Mouse (Mus musculus): ENCODE measurements around the gene Rev3l.

The Rev3l gene

DNA sequence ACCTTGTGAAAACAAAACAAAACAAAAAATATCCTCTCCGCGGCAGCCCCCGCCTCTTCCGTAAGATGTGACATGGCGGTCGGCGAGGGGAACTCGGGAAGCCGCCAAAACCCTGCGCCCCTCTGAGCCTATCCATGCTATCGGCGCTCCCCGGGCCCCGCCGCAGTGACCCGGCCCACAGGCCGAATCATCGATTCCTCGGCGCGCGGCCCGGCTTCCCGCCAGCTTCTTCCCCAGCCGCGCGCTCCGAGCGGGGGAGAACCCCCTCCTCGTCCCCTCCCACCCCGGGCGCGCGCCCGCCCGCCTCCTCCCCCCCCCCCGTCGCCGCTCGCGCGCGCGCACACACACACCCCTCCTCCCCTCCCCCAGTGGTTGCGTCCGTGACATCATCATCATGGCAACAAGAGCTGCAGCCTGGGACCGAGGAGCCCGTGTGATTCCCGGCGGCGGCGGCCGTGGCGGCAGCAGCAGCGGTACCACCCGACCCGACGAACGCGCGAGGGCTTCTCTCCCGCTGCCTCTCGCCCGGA, at the start of gene Rev3l:
Rev3l (plus strand) TSS at position 383 of the 530 bp plus-strand sequence.
- POLR2A ChIA-PET, result interaction anchor here (0.6 to 4.2 kb wide), 114 partner anchors 8 to 1949 kb away, joined by 3 to 92 read pairs (median 4); partner anchors contain the start of genes Gtf3c6 (in 2 of the 4), Mfsd4b3 (in 2 of the 4), Cd164 (in 1 of the 4) and Fyn (in 1 of the 4)
- CTCF ChIA-PET, result interaction anchor here in 2 of 4 experiments (0.7 to 1.2 kb wide), 3 partner anchors 14 to 562 kb away, joined by 3 read pairs; no protein-coding TSS in a partner anchor

DNA sequence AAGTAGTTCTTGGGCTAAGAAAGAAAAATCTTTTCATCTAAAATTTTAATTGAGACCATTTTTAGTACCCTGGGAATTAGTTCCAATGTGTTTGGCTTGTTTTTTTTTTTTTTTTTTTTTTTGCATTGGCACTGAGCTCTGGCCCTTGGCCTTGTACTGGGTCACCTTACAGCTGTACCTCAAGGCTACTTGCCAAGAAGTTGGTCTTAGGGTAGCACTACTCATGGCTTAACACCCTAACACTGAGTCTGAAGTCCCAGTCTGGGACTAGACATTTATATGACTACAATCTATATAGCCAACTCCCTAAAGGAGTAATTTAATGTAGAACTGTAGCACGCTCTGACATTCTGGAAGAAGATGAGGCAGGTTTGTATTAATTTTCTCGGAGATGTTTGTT, 49.4 kb upstream of the Rev3l start:
- ChIA-PET POLR2A (interaction anchor here in 2 of 4 experiments (0.6 to 2.6 kb wide), 5 partner anchors 8 to 721 kb away, joined by 3 to 9 read pairs (median 3); no protein-coding TSS in a partner anchor), CTCF (interaction anchor here in 1 of 4 experiments (1.2 kb wide), 1 partner anchor 24 kb away, joined by 3 read pairs; no protein-coding TSS in a partner anchor)

DNA sequence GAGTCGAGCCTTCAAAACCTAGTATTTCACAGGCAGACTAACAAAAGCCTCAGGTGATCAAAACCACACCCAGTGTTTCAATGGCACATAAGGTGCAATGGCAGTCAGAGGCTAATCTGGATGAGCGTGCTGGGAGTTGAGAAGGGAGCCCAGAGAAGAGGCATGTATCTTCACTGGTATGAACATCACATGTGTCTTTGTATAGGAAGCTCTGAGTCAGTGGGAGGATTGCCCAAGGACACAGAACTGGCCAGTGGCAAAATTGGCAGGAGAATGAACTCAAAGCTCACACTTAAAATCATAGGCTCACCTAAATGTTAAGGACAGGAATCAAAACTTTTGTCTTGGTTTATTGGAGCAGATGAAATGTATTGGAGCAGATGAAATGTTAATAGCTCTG, 48.4 kb upstream of the Rev3l start:
- CTCF ChIA-PET, result interaction anchor here in 1 of 4 experiments (1.2 kb wide), 1 partner anchor 25 kb away, joined by 3 read pairs; no protein-coding TSS in a partner anchor
- POLR2A ChIA-PET, result interaction anchor here in 2 of 4 experiments (0.5 to 2.6 kb wide), 6 partner anchors 9 to 426 kb away, joined by 3 to 9 read pairs (median 6); no protein-coding TSS in a partner anchor

DNA sequence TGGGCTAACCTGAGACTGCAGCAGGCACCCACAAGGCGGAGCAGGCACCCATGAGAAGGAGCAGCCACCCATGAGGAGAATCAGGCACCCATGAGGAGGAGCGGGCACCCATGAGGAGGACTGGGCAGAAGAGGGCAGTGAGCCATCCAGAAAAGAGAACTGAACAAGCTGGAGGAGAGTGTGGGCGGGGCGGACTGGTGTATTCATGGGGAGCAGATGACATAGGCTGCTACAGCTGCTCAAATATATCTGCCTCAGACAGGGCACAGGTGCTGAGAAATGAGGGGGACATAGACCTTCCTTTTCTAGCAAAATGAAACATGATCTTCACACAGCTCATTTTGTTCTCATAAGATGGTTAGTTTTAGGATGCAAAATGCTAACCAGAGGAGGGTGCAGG, 45.1 kb upstream of the Rev3l start:
- CTCF ChIA-PET, result interaction anchor here in 1 of 4 experiments (1.1 kb wide), 1 partner anchor 131 kb away, joined by 3 read pairs; no protein-coding TSS in a partner anchor

DNA sequence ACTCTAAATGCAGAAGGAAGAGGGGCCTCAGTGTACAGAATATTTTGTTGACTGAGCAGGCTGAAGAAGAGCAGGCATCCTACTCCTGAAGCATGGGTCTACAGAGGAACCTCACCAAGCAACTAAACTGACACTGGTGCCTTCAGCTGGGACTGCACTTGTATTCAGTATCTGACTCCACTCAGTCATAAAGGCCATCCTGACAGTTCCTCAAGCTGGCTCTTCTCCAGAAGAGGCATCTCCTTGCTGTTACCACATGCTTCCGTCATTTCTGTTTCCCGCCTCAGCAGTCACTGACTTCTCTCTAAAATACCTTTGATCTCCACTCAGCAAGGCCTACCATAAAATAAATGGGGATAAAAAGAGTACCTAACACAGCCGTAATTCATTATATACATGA, 44.1 kb upstream of the Rev3l start:
- POLR2A ChIA-PET, result interaction anchor here in 1 of 4 experiments (2.1 kb wide), 1 partner anchor 43 kb away, joined by 8 read pairs; no protein-coding TSS in a partner anchor
- CTCF ChIA-PET, result no interaction called here

More for the DNA sequence above, 45.1 kb upstream of the Rev3l start:
- POLR2A ChIA-PET, result interaction anchor here in 2 of 4 experiments (0.6 to 2.1 kb wide), 5 partner anchors 13 to 447 kb away, joined by 3 to 8 read pairs (median 4); partner anchors contain the start of gene Rev3l (in 1 of the 2)

DNA sequence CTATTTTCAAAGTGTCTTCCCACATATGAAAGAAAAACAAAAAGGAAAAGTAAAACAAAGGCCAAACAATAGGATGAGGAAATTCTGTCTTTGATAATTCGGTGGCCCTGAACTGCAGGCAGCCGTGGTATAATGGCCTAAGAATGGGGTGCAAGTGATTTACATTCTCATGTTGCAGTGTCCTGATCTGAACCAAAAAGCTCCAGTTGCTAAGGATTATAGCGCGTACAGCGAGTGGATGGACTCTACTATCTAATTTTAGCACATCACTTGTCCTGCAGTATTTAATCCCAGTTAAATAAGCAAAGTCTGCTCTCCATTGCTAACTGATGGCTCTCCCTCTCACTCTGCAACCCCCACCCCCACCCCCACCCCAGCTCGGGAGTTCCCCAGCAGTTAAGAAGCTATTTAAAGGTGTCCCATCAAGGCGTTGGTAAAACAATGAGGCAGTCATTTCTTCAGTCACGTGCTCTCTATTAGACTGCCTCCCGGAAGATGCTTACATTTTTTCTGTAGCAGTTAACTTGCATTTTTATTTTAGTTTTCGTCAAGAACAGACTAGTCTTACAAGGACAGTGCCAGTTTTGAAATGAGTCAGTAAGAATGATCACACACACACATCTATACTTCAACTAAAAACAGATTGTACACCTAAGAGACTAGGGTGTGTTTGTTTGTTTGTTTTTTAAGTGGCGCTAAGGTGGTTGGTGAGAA, 40.4 kb upstream of the Rev3l start:
- POLR2A ChIA-PET, result interaction anchor here in 2 of 4 experiments (0.6 to 1.5 kb wide), 4 partner anchors 27 to 79 kb away, joined by 3 read pairs; partner anchors contain the start of gene Traf3ip2 (in 1 of the 2)
- CTCF ChIA-PET, result interaction anchor here in 2 of 4 experiments (0.5 to 0.7 kb wide), 3 partner anchors 17 to 525 kb away, joined by 3 read pairs; no protein-coding TSS in a partner anchor

DNA sequence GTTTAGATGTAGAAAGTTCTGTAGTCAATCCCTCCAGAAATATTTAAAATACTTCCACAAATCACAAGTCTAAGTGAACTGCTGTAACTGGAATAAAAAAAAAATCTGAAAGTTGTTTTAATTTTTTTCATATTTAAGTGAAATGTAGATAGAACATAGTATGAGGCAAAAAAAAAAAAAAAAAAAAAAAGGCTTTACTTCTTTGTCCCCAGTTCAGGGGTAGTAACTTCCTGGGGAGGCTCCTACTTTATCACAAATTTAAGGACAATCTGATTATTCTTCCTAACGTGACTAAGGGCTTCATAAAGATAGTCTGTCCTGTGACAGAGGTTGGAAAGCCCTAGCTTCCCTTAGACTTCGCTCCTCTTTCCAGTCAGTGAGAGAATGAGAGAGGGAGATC, 39.8 kb upstream of the Rev3l start:
- POLR2A ChIA-PET, result interaction anchor here in 1 of 4 experiments (0.6 to 2.4 kb wide), 2 partner anchors 39 to 297 kb away, joined by 3 to 13 read pairs; partner anchors contain the start of gene Rev3l
- CTCF ChIA-PET, result interaction anchor here in 2 of 4 experiments (0.5 to 0.7 kb wide), 3 partner anchors 16 to 524 kb away, joined by 3 read pairs; no protein-coding TSS in a partner anchor

DNA sequence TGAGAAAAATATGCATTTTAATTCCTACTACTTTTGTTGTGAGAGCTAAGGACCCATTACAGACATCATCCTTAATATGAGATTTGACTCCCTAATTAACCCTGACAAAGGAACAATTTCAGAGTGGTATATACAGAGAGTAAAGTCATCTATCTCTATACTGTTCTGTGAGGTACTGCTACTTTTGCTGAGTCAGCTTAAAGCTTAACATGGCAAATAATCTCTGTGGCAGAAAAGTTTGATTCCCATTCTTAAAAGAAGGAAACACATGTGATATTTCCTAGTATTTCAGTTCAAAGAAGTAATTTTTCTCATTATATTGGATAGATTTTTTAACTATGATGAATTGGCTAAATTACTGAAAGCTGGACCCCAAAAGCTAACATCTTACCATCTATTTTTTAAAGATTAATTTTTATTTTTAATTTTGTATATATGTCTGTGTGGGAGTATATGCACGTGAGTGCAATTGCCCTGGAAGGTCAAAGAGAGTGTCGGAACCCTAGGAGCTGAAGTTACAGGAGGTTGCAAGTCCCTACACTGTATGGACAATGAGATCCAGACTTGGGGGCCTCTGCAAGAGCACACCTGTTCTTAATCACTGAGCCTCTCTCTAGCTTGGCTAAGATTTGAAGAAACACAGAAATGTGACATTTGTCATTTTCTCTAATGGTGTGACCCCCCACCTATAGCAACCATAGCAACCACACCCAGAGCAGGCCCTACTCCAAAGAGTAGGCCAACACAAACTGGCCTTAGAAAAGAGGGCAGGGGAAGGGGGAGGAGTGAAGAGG, 24.0 kb upstream of the Rev3l start:
- ChIA-PET CTCF (interaction anchor here in 1 of 4 experiments (0.6 kb wide), 1 partner anchor 16 kb away, joined by 3 read pairs; no protein-coding TSS in a partner anchor), POLR2A (interaction anchor here in 2 of 4 experiments (0.5 to 1.5 kb wide), 3 partner anchors 14 to 75 kb away, joined by 3 read pairs; no protein-coding TSS in a partner anchor)

DNA sequence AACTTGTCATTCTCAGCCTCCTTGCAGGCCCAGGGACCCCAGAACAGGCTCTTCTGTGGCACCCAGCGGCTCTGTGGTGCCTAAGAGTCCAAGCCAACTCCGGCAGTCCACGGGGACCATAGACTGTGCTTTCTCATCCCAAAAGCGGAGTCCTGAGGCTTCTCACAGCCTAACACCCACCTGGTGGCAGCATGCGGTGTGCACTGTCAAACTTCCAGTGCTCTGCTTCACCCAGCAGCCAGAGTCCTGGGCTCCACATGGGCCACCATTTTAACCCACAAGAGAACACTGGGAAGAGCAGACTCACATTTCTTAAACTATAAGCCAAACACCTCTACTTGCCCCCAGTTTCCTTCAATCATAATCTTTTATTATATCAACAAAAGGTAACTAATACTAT, 15.0 kb upstream of the Rev3l start:
- CTCF ChIA-PET, result no interaction called here
- POLR2A ChIA-PET, result interaction anchor here in 2 of 4 experiments (1.0 to 10.0 kb wide), 3 partner anchors 14 to 20 kb away, joined by 3 to 92 read pairs (median 18); partner anchors contain the start of gene Rev3l (in 2 of the 2)

DNA sequence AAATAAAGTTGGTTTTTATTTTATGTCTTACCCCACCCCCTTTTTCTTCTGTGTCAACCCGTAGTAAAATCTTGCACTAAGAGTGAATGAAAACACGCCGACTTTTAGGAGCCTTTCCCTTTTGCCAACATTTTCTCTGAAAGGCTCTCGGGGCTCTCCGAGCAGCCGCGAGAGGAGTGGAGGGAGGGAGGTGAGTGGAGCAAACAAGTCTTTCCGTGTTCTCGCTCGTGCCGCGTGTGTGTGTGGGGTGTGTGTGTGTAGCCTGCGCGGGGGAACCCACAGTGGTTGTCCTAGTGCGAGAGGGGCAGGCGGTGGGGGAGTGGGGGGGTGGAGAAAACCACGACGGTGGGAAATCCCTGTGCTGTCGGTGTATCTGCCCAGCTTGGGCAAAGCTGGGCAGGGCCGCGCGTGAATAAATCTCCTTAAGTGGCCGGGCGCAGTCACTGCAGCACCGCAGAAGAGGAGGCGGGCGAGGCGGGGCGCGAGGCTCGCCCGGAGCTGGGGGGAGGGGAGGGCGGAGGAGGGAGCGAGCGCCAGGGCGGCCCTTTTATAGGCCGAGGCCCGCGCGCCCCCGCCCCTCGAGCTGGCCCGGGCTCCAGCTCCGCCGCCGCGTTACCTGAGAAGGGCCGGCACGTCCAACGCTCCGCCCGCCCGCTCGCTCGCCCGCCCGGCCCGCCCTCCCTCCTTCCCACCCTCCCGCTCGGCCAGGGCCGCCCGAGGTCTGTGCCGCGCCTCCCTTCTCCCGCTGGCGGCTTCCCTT, 762 bp upstream of the Rev3l start:
- ChIA-PET CTCF (interaction anchor here in 2 of 4 experiments (0.6 to 1.2 kb wide), 5 partner anchors 14 to 561 kb away, joined by 3 read pairs; no protein-coding TSS in a partner anchor), POLR2A (interaction anchor here (0.6 to 4.2 kb wide), 116 partner anchors 9 to 1950 kb away, joined by 3 to 92 read pairs (median 4); partner anchors contain the start of genes Gtf3c6 (in 2 of the 4), Mfsd4b3 (in 2 of the 4), Cd164 (in 1 of the 4) and Fyn (in 1 of the 4))

DNA sequence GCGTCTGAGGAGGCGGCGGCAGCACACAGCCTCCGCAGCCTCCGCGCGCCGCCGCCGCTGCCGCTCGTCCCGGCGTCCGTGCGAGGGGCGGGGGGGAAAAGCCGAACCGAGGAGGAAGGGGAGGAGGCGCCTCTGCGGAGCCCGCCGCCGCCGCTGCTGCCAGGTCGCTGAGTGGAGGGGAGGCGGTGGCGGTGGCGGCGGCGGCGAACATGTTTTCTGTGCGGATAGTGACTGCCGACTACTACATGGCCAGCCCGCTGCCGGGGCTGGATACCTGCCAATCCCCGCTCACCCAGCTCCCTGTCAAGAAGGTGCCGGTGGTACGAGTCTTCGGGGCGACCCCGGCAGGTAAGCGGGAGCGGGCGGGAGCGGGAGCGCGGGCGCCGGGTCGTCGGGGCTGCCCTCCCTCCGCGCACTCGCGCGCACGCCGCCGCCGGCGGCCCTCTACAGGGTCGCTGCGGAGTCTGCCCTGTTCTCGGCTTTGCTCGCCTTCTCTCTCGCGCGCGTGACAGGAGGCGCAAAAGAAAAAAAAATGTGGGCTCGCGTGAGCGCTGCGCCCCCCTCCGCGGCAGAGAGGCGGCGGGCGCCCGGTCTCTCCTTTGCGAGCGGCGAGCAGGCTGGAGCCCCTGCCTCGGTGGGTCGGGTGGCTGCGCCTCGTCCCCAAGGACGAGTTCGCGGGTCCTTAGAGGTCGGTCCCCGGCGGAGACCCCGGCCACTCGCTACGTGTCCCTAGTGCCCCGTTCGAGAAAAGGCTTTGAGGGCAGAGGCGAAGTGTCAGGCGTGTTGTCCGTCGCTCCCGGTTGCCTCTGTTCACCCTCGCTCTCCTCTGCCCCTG, 565 bp downstream of the Rev3l start:
- ChIA-PET POLR2A (interaction anchor here (0.6 to 4.2 kb wide), 66 partner anchors 8 to 1418 kb away, joined by 3 to 92 read pairs (median 4); partner anchors contain the start of genes Gtf3c6 (in 1 of the 4) and Slc16a10 (in 1 of the 4)), CTCF (interaction anchor here in 1 of 4 experiments (1.2 kb wide), 1 partner anchor 562 kb away, joined by 3 read pairs; no protein-coding TSS in a partner anchor)

DNA sequence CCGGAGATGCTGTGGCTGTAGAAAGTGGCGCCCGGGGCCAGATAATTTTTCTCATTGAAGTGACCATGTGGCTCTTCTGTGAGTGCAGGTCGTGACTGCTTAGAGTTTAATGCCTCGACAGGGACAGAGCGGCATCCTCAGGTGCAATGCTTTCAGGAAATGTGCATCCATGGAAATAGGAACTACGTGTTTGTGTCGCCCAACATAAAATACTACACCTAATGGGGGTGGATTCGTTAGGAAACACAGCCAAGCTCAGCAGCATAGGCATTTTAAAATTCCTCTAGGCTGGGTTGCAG, 1.1 kb downstream of the Rev3l start:
- ChIA-PET POLR2A (interaction anchor here in 3 of 4 experiments (0.5 to 4.2 kb wide), 11 partner anchors 7 to 146 kb away, joined by 3 to 92 read pairs (median 5); no protein-coding TSS in a partner anchor), CTCF (no interaction called here)

DNA sequence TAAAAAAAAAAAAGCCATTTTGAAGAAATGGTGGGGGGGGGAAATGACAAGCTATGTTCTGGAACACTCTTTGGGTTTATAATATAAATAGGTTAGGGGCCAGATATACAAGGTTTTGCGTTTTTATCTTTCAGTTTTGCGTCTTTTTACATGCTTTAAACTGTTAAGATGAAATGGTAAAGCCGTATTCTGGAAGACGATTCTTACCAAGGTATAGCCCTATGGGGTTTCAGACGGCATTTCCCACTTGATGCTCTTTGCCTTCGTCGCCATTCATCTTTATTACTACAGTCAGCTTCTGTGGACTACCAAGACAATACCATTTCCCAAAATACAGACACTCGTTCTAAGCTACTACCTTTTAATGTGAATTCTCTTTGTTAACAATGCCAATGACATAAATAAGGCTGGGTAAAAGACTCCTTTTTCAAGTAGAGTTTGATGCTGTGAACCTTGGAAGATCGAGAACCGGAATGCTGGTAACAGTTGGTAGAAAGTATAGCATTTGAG, 1.6 kb downstream of the Rev3l start:
- CTCF ChIA-PET, result no interaction called here
- POLR2A ChIA-PET, result interaction anchor here in 3 of 4 experiments (0.5 to 4.2 kb wide), 10 partner anchors 7 to 53 kb away, joined by 3 to 92 read pairs (median 10); no protein-coding TSS in a partner anchor

DNA sequence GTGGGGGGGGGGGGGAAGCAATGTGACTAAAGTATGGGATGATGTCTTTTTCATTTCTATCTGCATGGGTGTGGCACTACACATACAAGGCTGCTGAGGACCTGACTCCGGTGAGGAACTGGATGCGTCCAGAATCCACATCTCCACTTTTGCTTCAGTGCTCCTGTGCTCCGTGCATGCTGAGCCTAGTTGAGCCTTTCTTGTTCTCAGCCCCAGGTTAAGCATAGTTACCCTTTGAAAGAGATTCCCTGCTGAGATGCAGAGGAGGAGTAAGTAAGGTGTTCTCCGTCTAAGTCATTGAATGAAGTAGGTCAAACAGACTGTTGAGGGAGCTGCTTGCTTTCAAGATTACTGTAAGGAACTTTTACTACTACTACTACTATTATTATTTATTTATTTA, 4.3 kb downstream of the Rev3l start:
- POLR2A ChIA-PET, result interaction anchor here (0.6 to 2.7 kb wide), 15 partner anchors 14 to 1731 kb away, joined by 3 to 9 read pairs (median 3); no protein-coding TSS in a partner anchor
- CTCF ChIA-PET, result interaction anchor here in 1 of 4 experiments (0.7 kb wide), 1 partner anchor 284 kb away, joined by 3 read pairs; no protein-coding TSS in a partner anchor

DNA sequence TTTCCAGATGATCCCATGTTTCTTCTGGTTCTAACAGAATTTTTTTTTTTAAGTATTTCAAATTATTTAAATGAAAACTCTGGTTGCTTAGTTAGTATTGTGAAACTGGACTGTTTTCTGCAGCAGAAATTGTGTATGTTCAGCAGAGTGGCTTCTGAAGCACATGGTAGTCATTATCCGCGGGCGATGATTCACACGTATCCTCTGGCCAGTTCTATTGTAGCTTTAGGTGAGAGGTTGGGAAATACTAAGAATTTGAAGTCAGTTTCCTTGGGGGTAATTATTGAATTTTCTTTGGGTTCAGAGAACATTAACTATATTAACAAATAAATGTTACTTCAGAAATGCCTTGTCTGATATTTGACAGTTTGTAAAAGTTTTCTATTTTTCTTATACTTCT, 10.1 kb downstream of the Rev3l start:
- ChIA-PET CTCF (no interaction called here), POLR2A (interaction anchor here in 1 of 4 experiments (3.4 kb wide), 1 partner anchor 10 kb away, joined by 28 read pairs; the partner anchor contains the start of gene Rev3l)

DNA sequence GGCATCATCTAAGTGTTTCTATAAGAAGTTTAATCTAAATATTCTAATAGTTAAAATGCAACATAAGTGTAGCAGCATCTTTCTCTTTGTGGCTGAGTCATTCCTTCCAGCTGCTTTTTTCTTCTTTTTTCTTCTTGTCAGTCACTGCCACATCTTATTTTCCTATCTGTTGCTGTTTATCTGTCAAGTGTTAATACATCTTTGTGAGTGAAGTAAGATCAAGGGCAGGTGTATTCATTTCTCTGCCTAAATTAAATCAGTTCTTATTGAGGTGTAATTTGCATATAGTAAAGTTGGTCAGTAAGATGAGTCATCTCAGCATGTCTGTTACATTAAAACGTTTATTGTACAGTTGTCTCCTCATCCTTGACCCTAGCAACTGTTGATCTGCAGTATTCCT, 32.8 kb downstream of the Rev3l start:
- ChIA-PET POLR2A (no interaction called here), CTCF (no interaction called here)

Measured in embryonic stem cell, embryonic (primary cell).